Mouse (Mus musculus): Measurements from ENCODE around the gene Cobl. TPM values are rescaled to one million over a fixed set of nuclear protein-coding genes. Genes with fewer than 3 reads are reported as not detected.

Cobl gene
- total and polyA plus RNA-seq, 2 experiments from 2014 or later, result 11.5 to 17.4 TPM

DNA sequence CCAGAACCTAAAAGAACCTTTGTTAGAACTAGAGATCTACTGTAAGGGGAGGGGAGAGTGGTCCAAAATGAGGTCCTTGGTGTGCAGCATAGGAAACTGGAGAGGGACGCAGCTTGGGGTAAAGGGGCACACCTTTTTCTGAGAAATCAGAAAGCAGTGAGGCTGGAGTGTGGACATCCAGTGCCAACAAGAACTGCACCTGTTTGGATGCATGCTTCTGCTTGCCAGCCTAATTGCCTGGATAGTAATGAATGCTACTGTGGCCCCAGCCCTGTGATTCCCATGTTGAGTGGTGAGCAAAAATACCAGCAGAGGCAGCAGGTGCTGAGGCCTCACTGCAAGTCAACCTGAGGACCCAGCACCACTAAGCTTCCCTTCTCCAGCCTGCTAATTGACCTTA, 469 bp upstream of the Cobl start:
- ATAC-seq, result peak; percentile 1; the same call in 1 of the 2 replicates
- WGBS, result 44% methylated on average over 1 of the region's 1 CpGs
- DNase-seq, result no peak

DNA sequence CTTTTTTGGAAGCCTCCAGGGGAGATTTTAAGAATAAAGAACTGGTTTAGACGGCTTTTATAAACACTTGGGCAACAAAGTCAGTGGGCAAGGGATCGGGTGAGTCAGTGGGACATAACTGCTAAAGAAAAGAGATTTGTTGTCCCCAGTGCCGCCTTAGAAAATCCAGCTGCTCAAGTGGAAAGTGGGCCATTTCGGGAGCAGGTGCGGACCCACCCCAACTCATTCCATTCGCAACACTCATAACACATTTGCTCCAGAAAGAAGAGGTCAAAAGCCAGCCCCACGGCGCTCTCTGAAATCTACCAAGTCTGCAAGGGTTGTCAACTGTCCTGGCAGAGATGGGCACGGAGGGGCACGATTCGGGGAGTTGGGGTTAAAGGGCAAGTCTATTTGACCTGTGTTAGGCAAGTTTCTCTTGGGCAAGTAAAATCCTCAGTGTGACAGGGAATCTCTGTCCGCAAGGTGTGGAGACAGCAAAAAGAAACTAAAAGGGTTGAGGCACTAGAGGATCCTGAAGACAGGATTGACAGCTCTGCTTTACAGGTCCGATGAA, 1.1 kb downstream of the Cobl start:
- no peak for TF ChIP-seq CTCF (IDR thresholded peaks at IDR 0.05; ENCODE audit: low read depth)
- DNase-seq (no peak), ATAC-seq (no peak)
- Histone ChIP-seq H3K4me1 (ENCODE audit: insufficient read depth) (no peaks in the 10 kb centered on the region), H3K36me3 (ENCODE audit: insufficient read depth) (no peaks in the 10 kb centered on the region), H3K4me2 (ENCODE audit: low read depth) (peak overlapping the region; percentile 91), H3K9me3 (ENCODE audit: low read length) (no peaks in the 10 kb centered on the region), H3K27me3 (ENCODE audit: insufficient read depth, low read length) (no peaks in the 10 kb centered on the region; the same call in 1 of the 2 replicates), H3K27ac (ENCODE audit: low read depth, low read length) (no peak overlapping the region), H3K4me3 (ENCODE audit: low read depth, low read length) (peak overlapping the region; percentile 66), H3K9ac (peak overlapping the region; percentile 75)
- WGBS, result 67% methylated on average over 13 of the region's 13 CpGs

More for the DNA sequence above, 469 bp upstream of the Cobl start:
- peak overlapping the region; percentile 66 for H3K4me3 ChIP-seq (ENCODE audit: low read depth, low read length)
- no peaks in the 10 kb centered on the region for H3K4me1 ChIP-seq (ENCODE audit: insufficient read depth)
- no peaks in the 10 kb centered on the region; the same call in 1 of the 2 replicates for H3K27me3 ChIP-seq (ENCODE audit: insufficient read depth, low read length)
- H3K9ac ChIP-seq, result peak overlapping the region; percentile 75
- H3K4me2 ChIP-seq (ENCODE audit: low read depth), result peak overlapping the region; percentile 91
- no peaks in the 10 kb centered on the region for H3K9me3 ChIP-seq (ENCODE audit: low read length)
- H3K27ac ChIP-seq (ENCODE audit: low read depth, low read length), result peak overlapping the region; percentile 35; the same call in 1 of the 2 replicates
- no peaks in the 10 kb centered on the region for H3K36me3 ChIP-seq (ENCODE audit: insufficient read depth)
- TF ChIP-seq CTCF (IDR thresholded peaks at IDR 0.05; ENCODE audit: low read depth), result no peak

DNA sequence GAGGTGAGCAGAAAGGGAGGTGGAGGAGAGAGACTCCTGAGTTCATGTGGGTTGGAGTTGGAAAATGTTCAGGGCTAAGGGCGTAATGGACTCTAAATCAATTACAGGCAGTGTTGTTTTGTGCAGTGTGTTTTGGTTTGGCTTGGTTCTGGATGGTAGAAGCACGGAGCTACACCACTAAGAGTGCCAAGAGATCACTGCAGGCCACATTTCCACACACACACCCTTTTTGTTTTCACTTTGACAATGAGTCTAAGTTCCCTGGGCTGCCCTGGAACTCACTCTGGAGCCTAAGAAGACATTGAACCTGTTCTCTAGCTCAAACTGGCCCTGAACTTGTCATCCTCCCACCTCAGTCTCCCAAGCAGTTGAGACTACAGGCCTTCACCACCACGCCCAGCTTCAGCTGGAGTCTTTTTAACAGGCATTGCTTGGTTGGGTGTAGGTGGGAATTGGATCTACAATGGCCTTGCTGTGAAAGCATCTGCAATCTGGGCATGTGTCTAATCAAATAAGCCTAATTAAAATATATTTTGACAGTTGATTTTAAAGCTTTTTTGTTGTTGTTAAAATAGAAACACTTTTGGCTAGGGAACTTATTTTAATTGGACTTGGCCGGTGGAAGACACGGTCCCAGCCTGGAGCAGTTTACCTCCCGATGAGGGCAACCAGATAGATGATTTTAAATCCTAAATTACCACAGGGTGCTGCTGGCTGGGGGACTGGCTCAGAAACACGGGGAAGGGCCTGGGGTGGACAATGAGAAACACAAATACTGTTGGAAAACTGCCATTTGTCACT, 4.8 kb downstream of the Cobl start:
- Histone ChIP-seq H3K27ac (ENCODE audit: low read depth, low read length) (no peak overlapping the region), H3K27me3 (ENCODE audit: insufficient read depth, low read length) (no peaks in the 10 kb centered on the region; the same call in 1 of the 2 replicates), H3K9me3 (ENCODE audit: low read length) (no peaks in the 10 kb centered on the region), H3K36me3 (ENCODE audit: insufficient read depth) (no peaks in the 10 kb centered on the region), H3K4me3 (ENCODE audit: low read depth, low read length) (no peak overlapping the region), H3K4me2 (ENCODE audit: low read depth) (no peak overlapping the region), H3K9ac (no peak overlapping the region), H3K4me1 (ENCODE audit: insufficient read depth) (no peaks in the 10 kb centered on the region)
- 33% methylated on average over 7 of the region's 7 CpGs for WGBS
- DNase-seq, result peak; percentile 11
- TF ChIP-seq CTCF (IDR thresholded peaks at IDR 0.05; ENCODE audit: low read depth), result no peak
- no peak for ATAC-seq

GRCm38 (mm10) chr11:12458814-12459213, 5.9 kb downstream of the Cobl start:
- DNase-seq, result no peak
- WGBS, result 70% methylated on average over 3 of the region's 3 CpGs

DNA sequence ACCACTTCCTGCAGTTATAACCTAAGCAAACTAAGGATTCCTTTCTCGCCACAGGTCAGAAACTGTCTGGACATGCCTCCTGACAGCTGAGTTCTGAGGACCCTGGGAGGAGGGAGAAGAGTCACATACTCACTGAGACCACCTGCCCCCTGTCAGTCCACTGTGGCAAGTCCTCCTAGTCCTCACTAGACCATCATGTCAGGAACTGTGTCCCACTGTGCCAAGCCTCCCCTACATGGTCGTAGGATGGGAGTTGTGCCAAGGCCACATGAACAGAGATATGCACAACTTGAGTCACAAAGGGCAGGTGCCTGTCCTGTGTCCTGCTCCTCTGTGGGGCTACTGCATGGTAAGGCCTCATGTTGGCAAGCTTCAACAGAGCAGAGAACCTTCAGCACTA, 6.4 kb downstream of the Cobl start:
- no peak for TF ChIP-seq CTCF (IDR thresholded peaks at IDR 0.05; ENCODE audit: low read depth)
- H3K9ac ChIP-seq, result no peak overlapping the region
- H3K27ac ChIP-seq (ENCODE audit: low read depth, low read length), result no peak overlapping the region
- WGBS, result 79% methylated on average over 2 of the region's 2 CpGs
- no peaks in the 10 kb centered on the region; the same call in 1 of the 2 replicates for H3K27me3 ChIP-seq (ENCODE audit: insufficient read depth, low read length)
- no peak overlapping the region for H3K4me2 ChIP-seq (ENCODE audit: low read depth)
- no peaks in the 10 kb centered on the region for H3K4me1 ChIP-seq (ENCODE audit: insufficient read depth)
- H3K4me3 ChIP-seq (ENCODE audit: low read depth, low read length), result no peak overlapping the region
- no peak for ATAC-seq
- DNase-seq, result no peak
- no peaks in the 10 kb centered on the region for H3K36me3 ChIP-seq (ENCODE audit: insufficient read depth)
- no peaks in the 10 kb centered on the region for H3K9me3 ChIP-seq (ENCODE audit: low read length)

More at GRCm38 (mm10) chr11:12458814-12459213, 5.9 kb downstream of the Cobl start:
- H3K9me3 ChIP-seq (ENCODE audit: low read length), result no peaks in the 10 kb centered on the region
- no peak overlapping the region for H3K9ac ChIP-seq
- H3K27ac ChIP-seq (ENCODE audit: low read depth, low read length), result no peak overlapping the region
- ATAC-seq, result no peak
- H3K4me2 ChIP-seq (ENCODE audit: low read depth), result no peak overlapping the region
- no peaks in the 10 kb centered on the region for H3K4me1 ChIP-seq (ENCODE audit: insufficient read depth)
- no peaks in the 10 kb centered on the region; the same call in 1 of the 2 replicates for H3K27me3 ChIP-seq (ENCODE audit: insufficient read depth, low read length)
- TF ChIP-seq CTCF (IDR thresholded peaks at IDR 0.05; ENCODE audit: low read depth), result no peak
- H3K4me3 ChIP-seq (ENCODE audit: low read depth, low read length), result no peak overlapping the region
- no peaks in the 10 kb centered on the region for H3K36me3 ChIP-seq (ENCODE audit: insufficient read depth)

- Histone ChIP-seq H3K27ac (ENCODE audit: low read depth, low read length) (no peak overlapping the region), H3K4me2 (ENCODE audit: low read depth) (no peak overlapping the region), H3K27me3 (ENCODE audit: insufficient read depth, low read length) (no peaks in the 10 kb centered on the region), H3K9me3 (ENCODE audit: low read length) (no peaks in the 10 kb centered on the region), H3K9ac (no peak overlapping the region), H3K36me3 (ENCODE audit: insufficient read depth) (no peaks in the 10 kb centered on the region), H3K4me1 (ENCODE audit: insufficient read depth) (no peaks in the 10 kb centered on the region), H3K4me3 (ENCODE audit: low read depth, low read length) (no peak overlapping the region)
- no peak for TF ChIP-seq CTCF (IDR thresholded peaks at IDR 0.05; ENCODE audit: low read depth)
- ATAC-seq (no peak), DNase-seq (no peak)
- 86% methylated on average over 3 of the region's 3 CpGs for WGBS
Observed at GRCm38 (mm10) chr11:12448101-12448500, 16.7 kb downstream of the Cobl start.

GRCm38 (mm10) chr11:12445222-12445621, 19.5 kb downstream of the Cobl start:
- H3K9me3 ChIP-seq (ENCODE audit: low read length), result no peaks in the 10 kb centered on the region
- no peaks in the 10 kb centered on the region for H3K27me3 ChIP-seq (ENCODE audit: insufficient read depth, low read length)
- H3K4me3 ChIP-seq (ENCODE audit: low read depth, low read length), result no peak overlapping the region
- H3K27ac ChIP-seq (ENCODE audit: low read depth, low read length), result no peak overlapping the region
- no peak for DNase-seq
- 34% methylated on average over 2 of the region's 2 CpGs for WGBS
- ATAC-seq, result no peak
- no peaks in the 10 kb centered on the region for H3K36me3 ChIP-seq (ENCODE audit: insufficient read depth)
- no peak overlapping the region for H3K9ac ChIP-seq
- H3K4me2 ChIP-seq (ENCODE audit: low read depth), result no peak overlapping the region
- no peak for TF ChIP-seq CTCF (IDR thresholded peaks at IDR 0.05; ENCODE audit: low read depth)
- no peaks in the 10 kb centered on the region for H3K4me1 ChIP-seq (ENCODE audit: insufficient read depth)
